1 mouse cellular context compared by ENCODE assay signal in the genomic region with DNA sequence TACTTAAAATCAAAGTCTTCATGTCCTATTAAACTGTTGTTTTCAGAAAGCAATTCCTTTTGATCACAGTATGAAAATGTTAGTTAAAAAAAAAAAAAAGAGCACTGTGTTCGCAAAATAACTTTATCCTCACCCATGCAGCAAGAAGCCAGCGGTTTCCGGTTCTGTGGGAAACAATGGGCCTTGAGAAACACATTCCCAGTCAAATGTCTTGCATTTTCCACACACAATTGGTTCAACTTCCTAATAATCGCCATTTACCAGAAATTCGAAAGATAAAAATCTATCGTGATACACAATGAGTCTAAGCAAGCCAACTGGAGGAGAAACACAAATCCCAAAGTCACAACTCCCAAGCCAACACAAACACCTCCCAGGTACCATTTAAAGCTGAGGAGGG.
TF ChIP-seq lines count a peak whose summit lies in the region.

No protein-coding gene starts in this region.

TF ChIP-seq in MEL, 35 proteins besides CTCF, POLR2A, EP300 and RAD21 (continued from another document):
- TF ChIP-seq USF1 (IDR thresholded peaks at IDR 0.05; ENCODE audit: low read depth, low read length), result no peak
TF ChIP-seq in MEL: peak in this region for 1.
